Mouse (Mus musculus) stomach, postnatal 0 days (tissue): ENCODE measurements around the gene Rfc4.

Experiments used
- CTCF ChIP-seq: IDR thresholded peaks from 2 replicates; pipeline ENCODE4 v1.5.1; 2016; ENCODE audit warnings: antibody characterized with exemption, low read depth, mild to moderate bottlenecking, moderate library complexity
- EP300 ChIP-seq: optimal IDR thresholded peaks from 2 replicates; pipeline ENCODE3; 2016; ENCODE audit warnings: antibody characterized with exemption

DNA sequence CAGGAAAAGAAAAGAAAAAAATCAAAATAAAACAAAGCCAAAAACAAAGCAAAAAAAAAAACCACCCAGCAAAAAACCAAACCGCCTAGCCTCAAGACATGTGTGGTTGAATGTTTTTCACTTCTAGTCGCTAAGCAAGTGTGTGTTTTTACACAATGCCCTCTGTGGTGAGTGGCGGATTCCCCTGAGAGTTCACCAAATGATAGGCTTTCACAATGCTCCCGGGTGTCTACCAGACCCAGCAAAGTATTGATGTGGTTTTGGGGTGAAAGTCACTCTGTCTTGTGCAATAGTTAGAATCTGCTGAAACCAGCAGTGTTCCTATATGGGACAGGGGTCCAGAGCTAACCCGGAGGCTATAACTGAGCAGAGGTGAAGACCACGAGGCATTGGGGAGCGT is 16.8 kb upstream of the Rfc4 start:
- no peak for TF ChIP-seq CTCF
- no peak for TF ChIP-seq EP300
